Mouse (Mus musculus): ENCODE data around the gene Tspan14.
A peak's percentile ranks its signal among the peaks of the same experiment; 100 is the strongest.

The Tspan14 gene

GRCm38 (mm10) chr14:40885752-40886151 lies 80.9 kb downstream of the Tspan14 start:
- peak; percentile 36 for DNase-seq (ENCODE audit: extremely low read depth, low read depth)

GRCm38 (mm10) chr14:40885225-40885624 lies 81.4 kb downstream of the Tspan14 start:
- no peak for DNase-seq (ENCODE audit: extremely low read depth, low read depth)

GRCm38 (mm10) chr14:40874565-40874964 lies 92.0 kb downstream of the Tspan14 start:
- no peak for DNase-seq (ENCODE audit: extremely low read depth, low read depth)

- no peak for DNase-seq (ENCODE audit: extremely low read depth, low read depth)
These were observed 92.6 kb downstream of the Tspan14 start for GRCm38 (mm10) chr14:40873961-40874360.

- no peak for DNase-seq (ENCODE audit: extremely low read depth, low read depth)
These were observed 96.0 kb downstream of the Tspan14 start for GRCm38 (mm10) chr14:40870598-40870997.

- no peak for DNase-seq (ENCODE audit: extremely low read depth, low read depth)
These were observed 101.6 kb downstream of the Tspan14 start for GRCm38 (mm10) chr14:40864811-40865514.

- no peak for DNase-seq (ENCODE audit: extremely low read depth, low read depth)
These were observed 102.9 kb downstream of the Tspan14 start for GRCm38 (mm10) chr14:40863659-40864058.

- no peak for DNase-seq (ENCODE audit: extremely low read depth, low read depth)
These were observed 103.6 kb downstream of the Tspan14 start for GRCm38 (mm10) chr14:40863022-40863421.

Data from MEL-GATA-1-ER (cell line).